Mouse (Mus musculus): ENCODE measurements around the gene Oaf.

DNA sequence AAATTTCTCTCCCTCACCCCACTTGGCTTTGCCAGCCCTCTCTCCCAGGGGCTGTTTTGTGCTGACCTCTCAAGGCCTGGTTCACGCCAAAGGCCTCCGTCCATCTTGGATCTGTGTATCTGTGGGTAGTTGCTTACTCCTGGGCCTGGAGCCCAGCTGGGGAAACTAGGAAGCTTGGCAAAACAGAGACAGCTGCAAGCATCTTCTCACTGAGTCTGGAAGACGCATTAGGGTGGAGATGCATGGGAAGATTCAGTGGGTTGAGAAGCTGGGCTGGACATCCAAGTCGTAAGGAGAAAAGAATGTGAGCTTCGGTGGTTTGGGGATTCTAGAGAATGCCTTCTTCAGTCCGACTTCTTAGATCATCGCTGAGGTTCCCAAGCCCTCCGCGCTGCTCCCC lies 34.0 kb upstream of the Oaf start:
- TF ChIP-seq ZNF384 (IDR thresholded peaks at IDR 0.05; ENCODE audit: low read depth, low read length) (no peak), CHD2 (IDR thresholded peaks at IDR 0.05; ENCODE audit: low read depth, low read length) (no peak), HCFC1 (IDR thresholded peaks at IDR 0.05; ENCODE audit: borderline replicate concordance, insufficient read depth, low read length) (no peak), MAFK (IDR thresholded peaks at IDR 0.05; ENCODE audit: insufficient read depth, low read depth, low read length) (no peak), ZC3H11A (IDR thresholded peaks at IDR 0.05; ENCODE audit: borderline replicate concordance, low read depth, low read length) (no peak)
